Mouse (Mus musculus): ENCODE data around the gene Creg2. TPM values are rescaled to one million over a fixed set of nuclear protein-coding genes. Genes with fewer than 3 reads are reported as not detected.

Gene Creg2
- under 1 TPM in 1 of 2 experiments, not detected in 1; 0.22 TPM for polyA plus RNA-seq (2017; shearing (Covaris generic))

GRCm38 (mm10) chr1:39651241-39651548, at the start of gene Creg2:
Gene Creg2 (minus strand): TSS chr1:39651474.

GRCm38 (mm10) chr1:39577253-39577705, 74.0 kb downstream of the Creg2 start, which contains the start of gene Rnf149:
Gene Rnf149 (minus strand): TSS chr1:39577405.

Other genes with a start within 250 kb of the Creg2 start
- 1 to 10 TPM; 1.5 to 2.0 TPM for gene Tbc1d8, start 172.7 kb downstream of the Creg2 start, polyA plus RNA-seq (2017; shearing (Covaris generic))
- 10 to 100 TPM; 33.0 to 43.4 TPM for gene Cnot11, start 116.5 kb downstream of the Creg2 start, polyA plus RNA-seq (2017; shearing (Covaris generic))
- gene Rnf149, start 74.1 kb downstream of the Creg2 start, polyA plus RNA-seq (2017; shearing (Covaris generic)) = 10 to 100 TPM; 39.2 to 56.0 TPM
- gene Rfx8, start 69.5 kb upstream of the Creg2 start, polyA plus RNA-seq (2017; shearing (Covaris generic)) = under 1 TPM in 1 of 2 experiments, not detected in 1; 0.10 TPM
- not detected for gene Gm3646, start 153.9 kb upstream of the Creg2 start, polyA plus RNA-seq (2017; shearing (Covaris generic))
- 10 to 100 TPM; 47.8 to 49.6 TPM for gene Map4k4, start 249.4 kb upstream of the Creg2 start, polyA plus RNA-seq (2017; shearing (Covaris generic))

Measured in inflammation-experienced regulatory T-cells (primary cell).